Mouse (Mus musculus): ENCODE data around the gene Ccdc65.

DNA sequence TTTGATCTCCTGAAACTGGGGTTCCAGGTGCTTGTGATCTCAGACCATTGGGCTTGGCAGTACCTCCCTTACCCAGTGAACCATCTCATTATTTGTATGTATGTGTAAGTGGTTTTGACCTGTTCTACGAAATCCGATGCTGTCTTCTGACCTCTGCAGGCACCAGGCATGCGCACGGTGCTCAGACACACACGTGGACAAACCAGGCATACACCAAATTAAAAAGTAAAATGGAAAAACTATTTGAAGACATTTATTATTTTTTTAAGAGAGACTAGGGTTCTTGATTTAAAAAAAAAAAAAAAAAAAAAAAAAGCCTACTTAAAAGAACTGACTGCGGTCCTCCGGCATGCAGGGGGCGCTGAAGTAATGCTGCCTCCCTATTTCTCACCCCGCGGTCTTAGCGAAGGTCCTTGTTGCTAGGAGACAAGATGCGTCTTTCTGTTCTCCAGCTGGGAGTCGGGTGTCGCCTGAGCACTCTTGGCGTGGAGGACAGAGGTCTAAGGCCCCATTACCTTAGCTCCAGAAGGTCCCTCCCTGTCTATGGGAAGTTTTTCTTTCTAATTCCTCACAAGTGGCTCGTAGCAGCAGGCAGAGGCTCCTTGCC lies at the start of gene Ccdc65:
- no peak for TF ChIP-seq ZC3H11A (IDR thresholded peaks at IDR 0.05; ENCODE audit: borderline replicate concordance, low read depth, low read length)
- peak; percentile 75; the same call in 1 of the 2 replicates for TF ChIP-seq HCFC1 (IDR thresholded peaks at IDR 0.05; ENCODE audit: borderline replicate concordance, insufficient read depth, low read length)
- peak; percentile 99 for TF ChIP-seq ZNF384 (IDR thresholded peaks at IDR 0.05; ENCODE audit: low read depth, low read length)
- TF ChIP-seq MAFK (IDR thresholded peaks at IDR 0.05; ENCODE audit: insufficient read depth, low read depth, low read length): no peak
- TF ChIP-seq CHD2 (IDR thresholded peaks at IDR 0.05; ENCODE audit: low read depth, low read length): no peak
